Mouse (Mus musculus) gastrocnemius, postnatal 25 days (tissue): ENCODE measurements around the gene Urb1. TPM values are rescaled to one million over a fixed set of nuclear protein-coding genes. Genes with fewer than 3 reads are reported as not detected.

Experiments
- DNase-seq: peaks from one replicate; pipeline ENCODE4 v3.0.0; 2022
- total RNA-seq, 2 experiments: library from RNA; stranded (reverse); gene quantifications; 1 replicate in 1 of 2; 2 replicates in 1 of 2; pipeline ENCODE4 v1.2.3; 2021

Gene Urb1
- total RNA-seq, 2 experiments from 2014 or later = 3.5 to 4.5 TPM

- no peak for DNase-seq
Measured at GRCm38 (mm10) chr16:90766919-90767454, 43.2 kb downstream of the Urb1 start.

- DNase-seq = peak; percentile 52
Measured at GRCm38 (mm10) chr16:90765195-90765877, 44.9 kb downstream of the Urb1 start.

GRCm38 (mm10) chr16:90760515-90760914, 49.7 kb downstream of the Urb1 start:
- no peak for DNase-seq

- DNase-seq = no peak
Measured at GRCm38 (mm10) chr16:90759335-90759734, 50.9 kb downstream of the Urb1 start.

DNA sequence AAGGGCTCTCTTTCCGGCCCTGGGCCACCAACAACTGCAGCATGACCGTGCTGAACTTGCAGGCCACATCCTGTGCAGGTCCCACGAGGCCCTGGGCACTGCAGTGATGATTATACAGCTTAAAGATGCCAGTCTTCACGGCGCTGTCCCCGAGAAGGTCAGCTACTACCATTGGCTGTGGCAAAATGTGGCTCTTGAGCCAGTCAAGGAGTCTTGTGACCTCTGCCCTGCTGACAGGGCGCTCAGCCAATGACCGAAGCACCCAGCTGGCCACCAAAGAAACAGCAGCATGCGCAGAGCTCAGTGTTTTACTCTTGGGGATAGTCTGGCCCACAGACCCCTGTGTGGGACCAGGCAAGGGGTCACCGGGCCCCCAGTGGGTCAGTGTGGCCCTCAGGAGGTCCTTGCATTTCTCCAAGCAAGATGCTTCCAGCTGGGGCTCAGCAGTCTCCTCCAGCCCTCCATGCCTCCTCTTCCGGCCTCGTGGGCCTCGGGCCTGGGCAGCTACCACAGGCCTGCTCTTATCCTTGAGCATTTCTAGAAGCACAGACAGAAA, 56.7 kb downstream of the Urb1 start:
- no peak for DNase-seq

- no peak for DNase-seq
Measured at GRCm38 (mm10) chr16:90748169-90748568, 62.0 kb downstream of the Urb1 start.

DNA sequence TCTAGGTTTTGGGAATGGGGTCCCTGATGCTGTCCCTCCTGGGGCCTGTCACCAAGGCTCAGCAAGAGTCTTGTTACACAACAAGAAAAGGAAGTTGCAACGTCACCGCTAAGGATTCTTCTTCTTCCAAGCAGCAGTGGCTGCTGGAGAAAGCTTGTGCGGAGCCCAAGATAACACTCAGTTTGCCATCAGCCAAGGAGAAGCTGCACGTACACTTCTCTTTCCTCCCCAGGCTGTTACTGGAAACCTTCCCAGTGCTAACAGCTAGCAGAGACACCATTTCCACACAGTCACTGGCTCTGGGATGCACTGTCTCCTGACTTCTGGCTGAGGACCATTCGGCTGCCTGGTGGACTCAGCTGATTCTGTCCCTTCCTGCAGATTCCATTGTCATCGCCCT, 63.1 kb downstream of the Urb1 start:
- DNase-seq = no peak

DNA sequence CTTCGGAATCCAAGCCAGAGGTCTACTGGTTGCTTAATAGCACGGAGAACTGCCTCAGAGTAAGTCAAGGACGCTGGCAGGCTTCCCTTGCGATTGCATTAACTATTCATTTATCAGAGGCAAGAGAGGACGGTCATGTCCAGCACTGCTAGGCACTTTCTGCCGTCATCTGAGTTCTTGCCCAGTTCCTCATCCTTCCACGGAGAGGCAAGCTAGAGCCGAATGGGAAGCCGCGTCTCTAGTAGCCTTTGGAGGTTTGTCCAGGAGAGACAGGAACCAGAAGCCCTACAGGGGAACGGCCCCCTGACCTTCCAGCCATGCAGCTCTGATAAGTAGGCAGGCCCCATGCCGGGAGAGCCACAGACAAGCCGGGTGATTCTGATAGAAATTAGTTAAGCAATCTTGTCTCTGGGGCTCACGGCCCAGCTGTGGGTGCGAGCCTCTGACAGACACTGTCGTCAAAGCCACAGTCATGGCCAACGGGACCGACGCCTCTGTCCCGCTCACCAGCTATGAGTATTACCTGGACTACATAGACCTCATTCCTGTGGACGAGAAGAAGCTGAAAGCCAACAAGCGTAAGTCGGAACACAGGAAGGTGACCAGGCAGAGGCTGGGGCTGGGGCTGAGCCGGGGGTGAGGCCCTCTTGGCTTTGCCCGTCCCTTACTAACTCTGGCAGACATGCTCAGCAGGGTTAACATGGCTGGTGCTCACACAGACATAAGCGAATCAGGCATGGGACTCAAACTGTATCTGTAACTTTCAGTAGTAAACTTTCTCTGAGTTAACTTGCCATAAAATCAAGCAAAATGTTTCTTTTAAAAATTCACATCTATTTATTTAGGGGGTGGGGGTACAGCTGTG, 71.9 kb downstream of the Urb1 start, which contains the start of gene Mrap:
Gene Mrap (plus strand): TSS at position 116 of the 865 bp plus-strand sequence.
- no peak for DNase-seq

GRCm38 (mm10) chr16:90736672-90737270, 73.4 kb downstream of the Urb1 start:
- DNase-seq = no peak

GRCm38 (mm10) chr16:90735611-90736010, 74.6 kb downstream of the Urb1 start:
- no peak for DNase-seq

- DNase-seq = peak; percentile 89
Measured at GRCm38 (mm10) chr16:90727233-90728115, 82.7 kb downstream of the Urb1 start, which contains the start of gene Mis18a. Mis18a (minus strand) TSS chr16:90727404.

GRCm38 (mm10) chr16:90726600-90727227, 83.5 kb downstream of the Urb1 start:
- no peak for DNase-seq

GRCm38 (mm10) chr16:90724051-90724450, 86.2 kb downstream of the Urb1 start:
- DNase-seq = no peak

GRCm38 (mm10) chr16:90710313-90710712, 99.9 kb downstream of the Urb1 start:
- no peak for DNase-seq

DNA sequence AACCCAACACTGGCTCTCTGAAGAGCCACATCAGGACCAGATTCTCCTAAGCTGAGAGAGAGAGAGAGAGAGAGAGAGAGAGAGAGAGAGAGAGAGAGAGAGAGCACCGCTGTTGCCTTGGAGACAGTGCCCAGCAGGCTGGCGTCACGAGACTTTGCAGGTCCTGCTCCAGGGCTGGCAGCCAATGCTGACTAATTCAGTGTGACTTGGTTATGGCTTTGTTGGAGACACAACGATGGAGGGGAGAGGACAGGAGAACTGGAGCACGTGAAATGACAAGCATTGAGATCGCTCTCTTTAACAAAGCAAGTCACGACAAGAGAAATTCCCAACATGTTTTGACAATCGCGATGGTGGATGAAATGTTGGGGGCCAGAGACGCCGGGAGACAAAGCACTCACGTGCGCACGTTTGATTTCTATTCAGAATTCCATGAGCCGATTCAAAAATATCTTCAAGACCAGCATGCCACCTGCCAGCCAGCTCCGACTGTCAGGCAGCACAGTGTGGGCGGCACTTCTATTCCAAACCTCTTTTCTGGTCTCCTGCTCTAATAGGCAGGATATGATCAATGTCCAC, 100.4 kb downstream of the Urb1 start:
- DNase-seq = no peak

GRCm38 (mm10) chr16:90706279-90706678, 103.9 kb downstream of the Urb1 start:
- DNase-seq = no peak

- DNase-seq = peak; percentile 45
Measured at GRCm38 (mm10) chr16:90704161-90704825, 105.9 kb downstream of the Urb1 start.

GRCm38 (mm10) chr16:90703646-90704045, 106.6 kb downstream of the Urb1 start:
- no peak for DNase-seq

GRCm38 (mm10) chr16:90701541-90701940, 108.7 kb downstream of the Urb1 start:
- DNase-seq = no peak
